Mouse (Mus musculus) embryonic facial prominence, embryonic 13.5 days (tissue): Measurements from ENCODE around the gene Gm20765. TPM values are rescaled to one million over a fixed set of nuclear protein-coding genes. Genes with fewer than 3 reads are reported as not detected.

Experiments
- polyA plus RNA-seq: library from polyadenylated mRNA; unstranded; fragments of >200 nt; fragmentation: Nextera tagmentation; extraction: Ambion mirVana; gene quantifications from 2 replicates; pipeline ENCODE4 v1.2.1, GENCODE M21; 2015

Gene Gm20765
- polyA plus RNA-seq, 1 experiment from 2014 or later: not detected

Other genes starting within 250 kb of the Gm20765 start
- gene Gm21293, start 42.5 kb upstream of the Gm20765 start, polyA plus RNA-seq: not detected in 2 replicates
- gene Gm6763, start 34.0 kb upstream of the Gm20765 start, polyA plus RNA-seq: not detected in 2 replicates
- gene Gm8764, start 25.5 kb upstream of the Gm20765 start, polyA plus RNA-seq: not detected in 2 replicates
- gene Gm21304, start 17.0 kb upstream of the Gm20765 start, polyA plus RNA-seq: not detected in 2 replicates
- gene Gm21312, start 8.5 kb upstream of the Gm20765 start, polyA plus RNA-seq: not detected in 2 replicates
- not detected in 2 replicates for gene Gm4340, start 8.5 kb downstream of the Gm20765 start, polyA plus RNA-seq